Mouse (Mus musculus): ENCODE data around the gene Slc12a4.

Gene Slc12a4

GRCm38 (mm10) chr8:105930602-105931001 lies 35.3 kb downstream of the Slc12a4 start:
- DNase-seq, result peak; percentile 86

- no peak for DNase-seq
Measured at GRCm38 (mm10) chr8:105925123-105925522, 40.8 kb downstream of the Slc12a4 start.

GRCm38 (mm10) chr8:105919390-105919789 lies 46.5 kb downstream of the Slc12a4 start:
- no peak for DNase-seq

GRCm38 (mm10) chr8:105900941-105901616 lies 64.8 kb downstream of the Slc12a4 start:
- DNase-seq, result no peak

- DNase-seq, result peak; percentile 93
Measured at GRCm38 (mm10) chr8:105900180-105900940, 65.5 kb downstream of the Slc12a4 start, which contains the start of gene Pskh1. TSS of gene Pskh1 (plus strand) at chr8:105900441.

- no peak for DNase-seq
Measured at GRCm38 (mm10) chr8:105897801-105898480, 68.0 kb downstream of the Slc12a4 start.

All from cerebellum, adult 8-10 months (tissue).